Mouse (Mus musculus) heart, adult 2 months (tissue): ENCODE data around the gene Sf3a2. TPM values are rescaled to one million over a fixed set of nuclear protein-coding genes. Genes with fewer than 3 reads are reported as not detected.
A peak's percentile ranks its signal among the peaks of the same experiment; 100 is the strongest.
"Not testable (repeated sequence)": the region's sequence is repeated elsewhere in the genome, so short reads cannot be mapped to it uniquely, and the experiment has no call there.

Experiments used
- DNase-seq, 2 experiments: peaks; one replicate each; pipeline ENCODE4 v3.0.0; 2021
- H3K27ac ChIP-seq: fragments of 200-600 bp; 2 replicates; pipeline ENCODE4 v1.8.1; 2022
- H3K27me3 ChIP-seq: fragments of 200-500 bp; 2 replicates; pipeline ENCODE4 v1.6.1; 2012; ENCODE audit warnings: mild to moderate bottlenecking, low read length, inconsistent platforms, mixed read lengths; ENCODE audit not compliant: control insufficient read depth, insufficient read depth
- H3K36me3 ChIP-seq: fragments of 200-500 bp; 2 replicates; pipeline ENCODE4 v1.6.1; 2012; ENCODE audit warnings: low read length, inconsistent platforms; ENCODE audit not compliant: control insufficient read depth, insufficient read depth
- H3K4me1 ChIP-seq: fragments of 200-500 bp; 2 replicates; pipeline ENCODE4 v1.6.1; 2011; ENCODE audit warnings: low read length; ENCODE audit not compliant: control insufficient read depth, insufficient read depth
- H3K4me3 ChIP-seq: fragments of 200-600 bp; 2 replicates; pipeline ENCODE4 v1.8.1; 2022
- H3K79me2 ChIP-seq: fragments of 200-500 bp; replicated peaks from 2 replicates; pipeline ENCODE4 v1.6.1; 2012; ENCODE audit warnings: mild to moderate bottlenecking, inconsistent platforms, low read length, moderate library complexity, mixed read lengths; ENCODE audit not compliant: control insufficient read depth, insufficient read depth
- H3K9ac ChIP-seq: fragments of 200-500 bp; 2 replicates; pipeline ENCODE4 v1.6.1; 2012; ENCODE audit warnings: low read depth, mild to moderate bottlenecking, control low read depth, inconsistent platforms, low read length, mixed read lengths
- CTCF ChIP-seq: fragments of 200-600 bp; IDR thresholded peaks from 2 replicates; pipeline ENCODE4 v1.8.1; 2022; ENCODE audit warnings: antibody characterized with exemption, mild to moderate bottlenecking, moderate library complexity
- EP300 ChIP-seq: fragments of 200-500 bp; IDR thresholded peaks from 2 replicates; pipeline ENCODE4 v1.6.1; 2011; ENCODE audit warnings: low read depth, low read length, control low read depth; ENCODE audit not compliant: insufficient read depth
- POLR2A ChIP-seq: fragments of 200-500 bp; IDR thresholded peaks from 2 replicates; pipeline ENCODE4 v1.6.1; 2011; ENCODE audit warnings: mild to moderate bottlenecking, low read depth, low read length, control low read depth; ENCODE audit not compliant: insufficient read depth
- WGBS: fragments of 180-500 bp; shearing (Covaris S2); methylation state at CpG from one replicate; pipeline ENCODE4 v1.1.7; 2018; 5-methylcytosine and 5-hydroxymethylcytosine counted together
- intact Hi-C: fragments of 180-260 bp; cut with DNase I; formaldehyde crosslinking; loops from one replicate; pipeline ENCODE4 v1.15.1; 2025
- polyA plus RNA-seq: library from polyadenylated mRNA; depleted of rRNA; stranded (reverse); fragments of >200 nt; gene quantifications from 2 replicates; pipeline ENCODE4 v1.2.3, GENCODE M21; 2012
- total RNA-seq, 2 experiments: library from RNA; stranded (reverse); gene quantifications; 2 replicates each; pipeline ENCODE4 v1.2.3; 2021

The Sf3a2 gene
- total and polyA plus RNA-seq, 3 experiments, result 18.4 to 30.4 (median 27.3) TPM

- WGBS, result under 1% methylated on average over 82 of the region's 82 CpGs
- Histone ChIP-seq H3K4me3 (peak within 1 kb of the TSS; percentile 98), H3K27me3 (no peaks in the 10 kb centered on the region), H3K79me2 (peaks cover 7% of the 10 kb centered on the region), H3K9ac (peak within 1 kb of the TSS; percentile 92), H3K27ac (peak within 1 kb of the TSS; percentile 99), H3K4me1 (peaks cover 12% of the 10 kb centered on the region), H3K36me3 (peaks cover 7% of the 10 kb centered on the region; the same call in 1 of the 2 replicates)
- DNase-seq, result peak; percentile 98 to 99
- TF ChIP-seq POLR2A (peak; percentile 98), CTCF (peak; percentile 27), EP300 (peak; percentile 55; the same call in 1 of the 2 replicates)
- intact Hi-C loops, result loop anchor here (2.0 kb wide), 1 partner anchor 28 kb away; the partner anchor contains the start of genes Plekhj1 and Sf3a2
These were observed 28.4 kb downstream of the Sf3a2 start, which contains the start of gene Oaz1 for GRCm38 (mm10) chr10:80826151-80827062. Gene Oaz1 (plus strand): TSS chr10:80826656.

GRCm38 (mm10) chr10:80827063-80827869 is 29.3 kb downstream of the Sf3a2 start:
- Histone ChIP-seq H3K27ac (peak overlapping the region; percentile 99), H3K4me3 (peak overlapping the region; percentile 98), H3K4me1 (peaks cover 12% of the 10 kb centered on the region), H3K36me3 (peaks cover 7% of the 10 kb centered on the region; the same call in 1 of the 2 replicates), H3K79me2 (peaks cover 7% of the 10 kb centered on the region), H3K9ac (peak overlapping the region; percentile 92), H3K27me3 (no peaks in the 10 kb centered on the region)
- intact Hi-C loops, result loop anchor here (2.0 kb wide), 1 partner anchor 28 kb away; the partner anchor contains the start of genes Plekhj1 and Sf3a2
- no peak for TF ChIP-seq EP300
- TF ChIP-seq CTCF, result no peak
- TF ChIP-seq POLR2A, result no peak
- 3% methylated on average over 29 of the region's 29 CpGs for WGBS
- no peak for DNase-seq

GRCm38 (mm10) chr10:80827870-80828420 is 29.9 kb downstream of the Sf3a2 start:
- Histone ChIP-seq H3K27me3 (no peaks in the 10 kb centered on the region), H3K4me1 (peaks cover 12% of the 10 kb centered on the region), H3K4me3 (peak overlapping the region; percentile 98), H3K27ac (no peak overlapping the region; the same call in 1 of the 2 replicates), H3K9ac (peak overlapping the region; percentile 92), H3K36me3 (peaks cover 7% of the 10 kb centered on the region; the same call in 1 of the 2 replicates), H3K79me2 (peaks cover 7% of the 10 kb centered on the region)
- intact Hi-C loops, result loop anchor here (2.0 kb wide), 1 partner anchor 29 kb away; the partner anchor contains the start of genes Plekhj1 and Sf3a2
- DNase-seq, result no peak
- 46% methylated on average over 10 of the region's 10 CpGs for WGBS
- TF ChIP-seq CTCF, result no peak
- TF ChIP-seq EP300, result no peak
- TF ChIP-seq POLR2A, result no peak

GRCm38 (mm10) chr10:80828587-80828986 is 30.6 kb downstream of the Sf3a2 start:
- H3K4me3 ChIP-seq, H3K27me3 ChIP-seq, H3K79me2 ChIP-seq, H3K27ac ChIP-seq, H3K9ac ChIP-seq, H3K36me3 ChIP-seq, intact Hi-C loops: not testable (repeated sequence)
- peaks cover 12% of the 10 kb centered on the region for H3K4me1 ChIP-seq
- DNase-seq, result peak in 1 of 2 experiments; percentile 21
- 56% methylated on average over 9 of the region's 9 CpGs for WGBS

- peaks cover 7% of the 10 kb centered on the region; the same call in 1 of the 2 replicates for H3K36me3 ChIP-seq
- peaks cover 12% of the 10 kb centered on the region for H3K4me1 ChIP-seq
- TF ChIP-seq EP300 (0 out of 2 replicates have a peak, but pooled peaks have one; percentile 29), CTCF (peak; percentile 37), POLR2A (no peak)
- no peak overlapping the region for H3K9ac ChIP-seq
- no peak overlapping the region for H3K4me3 ChIP-seq
- H3K79me2 ChIP-seq, result peaks cover 7% of the 10 kb centered on the region
- WGBS, result 19% methylated on average over 1 of the region's 1 CpGs
- peaks cover under 1% of the 10 kb centered on the region; the same call in 1 of the 2 replicates for H3K27me3 ChIP-seq
- intact Hi-C loops, result no loop called here
- DNase-seq, result peak in 1 of 2 experiments; percentile 26
- no peak overlapping the region for H3K27ac ChIP-seq
These were observed 31.6 kb downstream of the Sf3a2 start for GRCm38 (mm10) chr10:80829359-80830278.
